Mouse (Mus musculus): Measurements from ENCODE around the gene Nbeal2. TPM values are rescaled to one million over a fixed set of nuclear protein-coding genes. Genes with fewer than 3 reads are reported as not detected.

Gene Nbeal2
- polyA plus RNA-seq, 1 experiment from 2014 or later: 3.6 TPM

DNA sequence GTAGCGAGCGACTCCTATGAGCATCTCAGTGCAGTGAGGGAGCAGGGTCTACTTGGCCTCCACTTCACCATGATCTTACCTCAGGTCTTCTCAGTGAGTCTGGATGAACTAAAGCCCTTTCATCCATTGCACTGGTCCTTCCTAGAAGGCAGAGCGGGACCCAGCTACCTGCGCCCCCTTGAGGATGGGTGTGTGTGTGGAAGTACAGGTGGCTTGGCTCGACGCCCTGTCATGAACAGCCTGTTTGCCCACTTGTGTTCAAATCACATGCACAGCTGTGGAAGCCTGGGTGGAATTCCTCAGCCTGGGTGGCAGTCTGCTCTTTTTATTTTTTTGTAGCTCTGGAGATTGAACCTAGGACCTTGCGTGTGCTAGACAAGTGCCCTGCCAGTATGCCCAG, 33.8 kb downstream of the Nbeal2 start:
- H3K36me3 ChIP-seq (ENCODE audit: control insufficient read depth, insufficient read depth, low read length): peaks cover 58% of the 10 kb centered on the region
- WGBS: 90% methylated on average over 7 of the region's 7 CpGs

GRCm38 (mm10) chr9:110617081-110617480, 36.9 kb downstream of the Nbeal2 start:
- Histone ChIP-seq H3K9ac (replicated peaks; ENCODE audit: low read length) (no peak overlapping the region), H3K9me3 (ENCODE audit: control insufficient read depth, low read length) (no peaks in the 10 kb centered on the region), H3K27me3 (ENCODE audit: control insufficient read depth, insufficient read depth, low read length) (no peaks in the 10 kb centered on the region), H3K27ac (replicated peaks; ENCODE audit: low read depth, low read length) (no peak overlapping the region), H3K4me3 (replicated peaks; ENCODE audit: low read depth, low read length) (no peak overlapping the region), H3K4me2 (ENCODE audit: low read length) (no peak overlapping the region), H3K36me3 (ENCODE audit: control insufficient read depth, insufficient read depth, low read length) (peaks cover 73% of the 10 kb centered on the region), H3K4me1 (ENCODE audit: control insufficient read depth, insufficient read depth, low read length) (no peaks in the 10 kb centered on the region)
- WGBS: 88% methylated on average over 3 of the region's 3 CpGs
- DNase-seq (no peak), ATAC-seq (ENCODE audit: low FRiP score, low TSS enrichment) (no peak)

More for the DNA sequence above, 33.8 kb downstream of the Nbeal2 start:
- no peak overlapping the region for H3K9ac ChIP-seq (replicated peaks; ENCODE audit: low read length)
- H3K4me1 ChIP-seq (ENCODE audit: control insufficient read depth, insufficient read depth, low read length): peaks cover 11% of the 10 kb centered on the region
- H3K4me3 ChIP-seq (replicated peaks; ENCODE audit: low read depth, low read length): no peak overlapping the region
- ATAC-seq (ENCODE audit: low FRiP score, low TSS enrichment): no peak
- DNase-seq: no peak
- H3K9me3 ChIP-seq (ENCODE audit: control insufficient read depth, low read length): no peaks in the 10 kb centered on the region
- H3K27ac ChIP-seq (replicated peaks; ENCODE audit: low read depth, low read length): no peak overlapping the region
- H3K27me3 ChIP-seq (ENCODE audit: control insufficient read depth, insufficient read depth, low read length): no peaks in the 10 kb centered on the region
- no peak overlapping the region for H3K4me2 ChIP-seq (ENCODE audit: low read length)

DNA sequence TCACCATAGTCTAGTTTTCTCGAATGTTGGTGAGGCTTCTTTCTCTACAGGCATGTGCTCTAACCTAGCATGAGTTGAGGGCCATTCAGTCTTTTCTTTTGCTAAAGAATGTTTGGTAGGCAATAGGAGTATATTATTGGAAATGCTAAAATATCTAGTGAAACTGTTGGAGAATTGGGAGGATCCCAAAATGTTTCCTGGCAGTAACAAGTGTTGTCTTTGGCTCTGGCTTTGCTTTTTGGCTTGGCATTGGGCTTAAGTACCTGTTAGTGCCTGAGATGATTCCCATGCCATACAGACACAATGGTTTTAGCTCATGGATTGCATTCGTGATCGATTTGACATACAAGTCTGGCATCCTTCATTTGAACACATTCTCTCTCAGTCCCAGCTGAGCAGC, 42.5 kb downstream of the Nbeal2 start:
- Histone ChIP-seq H3K4me2 (ENCODE audit: low read length) (no peak overlapping the region), H3K27ac (replicated peaks; ENCODE audit: low read depth, low read length) (no peak overlapping the region), H3K27me3 (ENCODE audit: control insufficient read depth, insufficient read depth, low read length) (no peaks in the 10 kb centered on the region), H3K4me3 (replicated peaks; ENCODE audit: low read depth, low read length) (no peak overlapping the region), H3K9me3 (ENCODE audit: control insufficient read depth, low read length) (no peaks in the 10 kb centered on the region), H3K4me1 (ENCODE audit: control insufficient read depth, insufficient read depth, low read length) (no peaks in the 10 kb centered on the region), H3K36me3 (ENCODE audit: control insufficient read depth, insufficient read depth, low read length) (peaks cover 46% of the 10 kb centered on the region), H3K9ac (replicated peaks; ENCODE audit: low read length) (no peak overlapping the region)
- no peak for ATAC-seq (ENCODE audit: low FRiP score, low TSS enrichment)
- 91% methylated on average over 3 of the region's 3 CpGs for WGBS
- no peak for DNase-seq

DNA sequence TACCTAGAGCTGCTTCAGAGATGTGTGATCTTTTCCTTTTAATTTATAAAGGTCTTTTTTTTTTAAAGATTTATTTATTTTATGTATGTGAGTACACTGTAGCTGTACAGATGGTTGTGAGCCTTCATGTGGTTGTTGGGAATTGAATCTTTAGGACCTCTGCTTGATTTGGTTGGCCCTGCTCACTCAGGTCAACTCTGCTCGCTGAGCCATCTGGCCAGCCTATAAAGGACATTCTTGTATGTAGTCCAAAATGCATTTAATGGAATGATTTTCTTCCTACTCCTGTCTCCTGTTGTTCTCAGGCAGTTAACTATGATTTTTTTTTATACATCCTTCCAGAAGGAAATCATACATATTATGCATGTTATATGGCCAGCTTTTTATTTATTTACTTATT, 70.4 kb downstream of the Nbeal2 start:
- no peak for DNase-seq
- Histone ChIP-seq H3K27ac (replicated peaks; ENCODE audit: low read depth, low read length) (no peak overlapping the region), H3K36me3 (ENCODE audit: control insufficient read depth, insufficient read depth, low read length) (0 out of 2 replicates have a peak, but pooled peaks cover 11% of the 10 kb centered on the region), H3K4me2 (ENCODE audit: low read length) (no peak overlapping the region), H3K4me1 (ENCODE audit: control insufficient read depth, insufficient read depth, low read length) (no peaks in the 10 kb centered on the region), H3K9ac (replicated peaks; ENCODE audit: low read length) (no peak overlapping the region), H3K9me3 (ENCODE audit: control insufficient read depth, low read length) (no peaks in the 10 kb centered on the region), H3K27me3 (ENCODE audit: control insufficient read depth, insufficient read depth, low read length) (no peaks in the 10 kb centered on the region), H3K4me3 (replicated peaks; ENCODE audit: low read depth, low read length) (no peak overlapping the region)
- ATAC-seq (ENCODE audit: low FRiP score, low TSS enrichment): no peak
- WGBS: 98% methylated on average over 1 of the region's 1 CpGs

DNA sequence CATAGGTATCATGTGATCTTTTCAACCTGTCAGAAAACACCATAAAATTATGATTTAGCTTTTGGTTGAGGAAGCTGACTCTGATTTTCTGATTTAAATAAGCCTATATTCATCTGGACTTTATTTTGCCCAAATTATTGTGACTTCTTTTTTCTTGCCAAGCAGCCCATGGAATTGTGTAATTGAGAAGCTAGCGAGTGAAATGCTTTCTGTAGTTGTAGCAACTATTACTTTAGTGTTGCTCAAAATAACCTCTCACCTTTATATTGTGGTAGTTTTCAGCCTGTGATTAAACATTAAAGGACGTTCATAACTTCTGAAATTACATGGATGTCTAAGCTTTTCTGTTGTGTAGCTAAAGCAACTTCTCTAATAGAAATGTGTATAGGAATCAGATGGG, 71.8 kb downstream of the Nbeal2 start:
- H3K36me3 ChIP-seq (ENCODE audit: control insufficient read depth, insufficient read depth, low read length): peaks cover 16% of the 10 kb centered on the region
- H3K4me3 ChIP-seq (replicated peaks; ENCODE audit: low read depth, low read length): no peak overlapping the region
- H3K9me3 ChIP-seq (ENCODE audit: control insufficient read depth, low read length): no peaks in the 10 kb centered on the region
- H3K4me2 ChIP-seq (ENCODE audit: low read length): no peak overlapping the region
- ATAC-seq (ENCODE audit: low FRiP score, low TSS enrichment) (no peak), DNase-seq (no peak)
- H3K4me1 ChIP-seq (ENCODE audit: control insufficient read depth, insufficient read depth, low read length): no peaks in the 10 kb centered on the region
- H3K27ac ChIP-seq (replicated peaks; ENCODE audit: low read depth, low read length): no peak overlapping the region
- no peak overlapping the region for H3K9ac ChIP-seq (replicated peaks; ENCODE audit: low read length)
- WGBS: 92% methylated on average over 2 of the region's 2 CpGs
- no peaks in the 10 kb centered on the region for H3K27me3 ChIP-seq (ENCODE audit: control insufficient read depth, insufficient read depth, low read length)

Small RNAs within 50 kb of the gene (microRNA-seq; reads per million reads assigned to microRNA genes)
- gene Mir8107: not detected

Other genes with a start within 250 kb of the Nbeal2 start
- 22.1 and 22.4 TPM in 2 replicates for gene Ptpn23, start 245.9 kb downstream of the Nbeal2 start, polyA plus RNA-seq (2014; fragmentation: Nextera tagmentation; extraction: Ambion mirVana)
- 0.34 TPM in 1 of 2 replicates, not detected in the other for gene Ngp, start 234.4 kb downstream of the Nbeal2 start, polyA plus RNA-seq (2014; fragmentation: Nextera tagmentation; extraction: Ambion mirVana)
- 18.7 and 20.4 TPM in 2 replicates for gene Klhl18, start 177.5 kb downstream of the Nbeal2 start, polyA plus RNA-seq (2014; fragmentation: Nextera tagmentation; extraction: Ambion mirVana)
- 2.4 and 3.4 TPM in 2 replicates for gene Kif9, start 177.2 kb downstream of the Nbeal2 start, polyA plus RNA-seq (2014; fragmentation: Nextera tagmentation; extraction: Ambion mirVana)
- 49.8 and 58.1 TPM in 2 replicates for gene Setd2, start 121.6 kb downstream of the Nbeal2 start, polyA plus RNA-seq (2014; fragmentation: Nextera tagmentation; extraction: Ambion mirVana)
- gene Nradd, start 29.7 kb downstream of the Nbeal2 start, polyA plus RNA-seq (2014; fragmentation: Nextera tagmentation; extraction: Ambion mirVana): 22.2 and 33.7 TPM in 2 replicates
- 106 and 122 TPM in 2 replicates for gene Ccdc12, start 2.3 kb upstream of the Nbeal2 start, polyA plus RNA-seq (2014; fragmentation: Nextera tagmentation; extraction: Ambion mirVana)
- gene Myl3, start 87.7 kb upstream of the Nbeal2 start, polyA plus RNA-seq (2014; fragmentation: Nextera tagmentation; extraction: Ambion mirVana): 0.25 TPM in 1 of 2 replicates, not detected in the other
- gene Pth1r, start 93.0 kb upstream of the Nbeal2 start, polyA plus RNA-seq (2014; fragmentation: Nextera tagmentation; extraction: Ambion mirVana): 5.8 and 9.3 TPM in 2 replicates
- not detected in 2 replicates for gene Prss42, start 144.0 kb upstream of the Nbeal2 start, polyA plus RNA-seq (2014; fragmentation: Nextera tagmentation; extraction: Ambion mirVana)
- not detected in 2 replicates for gene Prss44, start 159.8 kb upstream of the Nbeal2 start, polyA plus RNA-seq (2014; fragmentation: Nextera tagmentation; extraction: Ambion mirVana)
- not detected in 2 replicates for gene Prss43, start 172.5 kb upstream of the Nbeal2 start, polyA plus RNA-seq (2014; fragmentation: Nextera tagmentation; extraction: Ambion mirVana)
- not detected in 2 replicates for gene Prss45, start 180.4 kb upstream of the Nbeal2 start, polyA plus RNA-seq (2014; fragmentation: Nextera tagmentation; extraction: Ambion mirVana)
- not detected in 2 replicates for gene Prss46, start 190.3 kb upstream of the Nbeal2 start, polyA plus RNA-seq (2014; fragmentation: Nextera tagmentation; extraction: Ambion mirVana)
- 0.24 and 0.34 TPM in 2 replicates for gene Prss50, start 203.8 kb upstream of the Nbeal2 start, polyA plus RNA-seq (2014; fragmentation: Nextera tagmentation; extraction: Ambion mirVana)
- gene Als2cl, start 225.7 kb upstream of the Nbeal2 start, polyA plus RNA-seq (2014; fragmentation: Nextera tagmentation; extraction: Ambion mirVana): 0.50 and 0.72 TPM in 2 replicates
- 0.75 and 1.5 TPM in 2 replicates for gene Tmie, start 226.0 kb upstream of the Nbeal2 start, polyA plus RNA-seq (2014; fragmentation: Nextera tagmentation; extraction: Ambion mirVana)

Data from midbrain, embryonic 14.5 days (tissue).